8 mouse cellular contexts compared by ENCODE assay signal in the genomic region with DNA sequence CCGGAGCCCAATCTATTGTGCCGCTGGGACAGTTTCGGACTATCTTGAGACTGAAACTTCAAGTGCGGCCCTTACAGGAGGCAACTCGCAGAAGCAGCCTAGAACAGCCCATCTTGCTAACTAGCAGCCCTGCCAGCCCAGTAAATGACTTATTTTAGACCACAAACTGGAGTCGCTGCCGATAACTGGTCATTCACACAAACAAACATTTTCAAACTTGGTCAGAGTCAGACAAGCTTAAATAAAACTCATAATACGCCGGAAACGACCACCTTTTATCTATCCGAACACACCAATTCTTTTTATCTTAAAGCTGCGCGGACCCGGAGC. TPM values are rescaled to one million over a fixed set of nuclear protein-coding genes. Genes with fewer than 3 reads are reported as not detected.
DNase-seq lines count a peak whose midpoint lies in the region; ATAC-seq and TF ChIP-seq lines count a peak whose summit lies in the region.

No protein-coding gene starts in this region.

- no peak for TF ChIP-seq POLR2A in lung, adult 2 months (IDR thresholded peaks at IDR 0.05; ENCODE audit: borderline replicate concordance, extremely low read depth, low read depth, low read length)
- TF ChIP-seq POLR2A in embryonic fibroblast, embryonic 13.5 days (IDR thresholded peaks at IDR 0.05; ENCODE audit: low read depth, low read length), result no peak

- H3K4me3 ChIP-seq in lung, adult 2 months (replicated peaks; ENCODE audit: extremely low read depth, low read depth, low read length), result peak overlapping the region; percentile 68
- H3K4me3 ChIP-seq in embryonic fibroblast, embryonic 13.5 days (ENCODE audit: insufficient read depth, low read length), result peak overlapping the region; percentile 38
- peak overlapping the region; percentile 75 for H3K4me3 ChIP-seq in limb, embryonic 10.5 days
- peak overlapping the region; percentile 54 for H3K4me3 ChIP-seq in neural tube, embryonic 14.5 days (ENCODE audit: low read depth, low read length)

- peaks cover 49% of the 10 kb centered on the region for H3K27me3 ChIP-seq in limb, embryonic 10.5 days (ENCODE audit: low read depth, poor library complexity, severe bottlenecking)
- peaks cover 10% of the 10 kb centered on the region; the same call in 1 of the 2 replicates for H3K27me3 ChIP-seq in neural tube, embryonic 14.5 days (ENCODE audit: control insufficient read depth, insufficient read depth, low read length)

- DNase-seq in lung, adult 2 months, result no peak
- no peak for DNase-seq in lung, postnatal 14 days
- DNase-seq in limb, embryonic 10.5 days (ENCODE audit: low spot score), result no peak
- no peak for DNase-seq in embryo, embryonic 9.5 days (ENCODE audit: extremely low spot score)
- DNase-seq in spleen, adult 18-20 months, result no peak

- ATAC-seq in neural tube, embryonic 14.5 days (ENCODE audit: low read depth), result no peak
- ATAC-seq in cerebellum, adult (ENCODE audit: insufficient number of reproducible peaks, low FRiP score, low TSS enrichment), result no peak

- no peak for TF ChIP-seq CTCF in lung, adult 2 months (IDR thresholded peaks at IDR 0.05; ENCODE audit: insufficient read depth, low read length)
- TF ChIP-seq CTCF in embryonic fibroblast, embryonic 13.5 days (IDR thresholded peaks at IDR 0.05; ENCODE audit: borderline replicate concordance, insufficient read depth, low read length), result no peak

- peak overlapping the region; percentile 92 for H3K4me2 ChIP-seq in neural tube, embryonic 14.5 days (ENCODE audit: low read depth, low read length)

- WGBS in lung, adult 2 months, result 4% methylated on average over 14 of the region's 14 CpGs
- WGBS in limb, embryonic 10.5 days, result under 1% methylated on average over 14 of the region's 14 CpGs
- WGBS in neural tube, embryonic 14.5 days, result 1% methylated on average over 14 of the region's 14 CpGs

- no peak overlapping the region for H3K27ac ChIP-seq in embryonic fibroblast, embryonic 13.5 days (ENCODE audit: insufficient read depth, low read length)
- H3K27ac ChIP-seq in limb, embryonic 10.5 days, result peak overlapping the region; percentile 96
- H3K27ac ChIP-seq in neural tube, embryonic 14.5 days (ENCODE audit: low read depth, low read length), result peak overlapping the region; percentile 83

- H3K4me1 ChIP-seq in lung, adult 2 months (ENCODE audit: control insufficient read depth, insufficient read depth, low read length), result peaks cover 6% of the 10 kb centered on the region; the same call in 1 of the 2 replicates
- peaks cover 3% of the 10 kb centered on the region; the same call in 1 of the 2 replicates for H3K4me1 ChIP-seq in embryonic fibroblast, embryonic 13.5 days (ENCODE audit: control insufficient read depth, insufficient read depth, low read length)
- peaks cover 51% of the 10 kb centered on the region for H3K4me1 ChIP-seq in limb, embryonic 10.5 days
- H3K4me1 ChIP-seq in neural tube, embryonic 14.5 days (ENCODE audit: control insufficient read depth, insufficient read depth, low read length), result peaks cover 23% of the 10 kb centered on the region; the same call in 1 of the 2 replicates

- H3K9ac ChIP-seq in neural tube, embryonic 14.5 days (replicated peaks; ENCODE audit: low read depth, low read length), result peak overlapping the region; percentile 75

- H3K36me3 ChIP-seq in limb, embryonic 10.5 days, result no peaks in the 10 kb centered on the region
- H3K36me3 ChIP-seq in neural tube, embryonic 14.5 days (ENCODE audit: control insufficient read depth, insufficient read depth, low read length), result no peaks in the 10 kb centered on the region

- no peaks in the 10 kb centered on the region for H3K9me3 ChIP-seq in limb, embryonic 10.5 days (replicated peaks)
- H3K9me3 ChIP-seq in neural tube, embryonic 14.5 days (ENCODE audit: control insufficient read depth, low read length), result no peaks in the 10 kb centered on the region

RNA-seq across cellular contexts. Expression of a gene that starts 7.2 kb away (rescaled TPM):
- 3.3 and 3.9 TPM in 2 replicates for polyA plus RNA-seq in lung, adult 2 months (2012; rRNA removed)
- 2.1 and 2.9 TPM in 2 replicates for polyA plus RNA-seq in embryonic fibroblast, embryonic 13.5 days (2011; ENCODE audit: insufficient read length, low read depth, missing spikeins)
- 16.5 and 23.7 TPM in 2 replicates for polyA plus RNA-seq in limb, embryonic 10.5 days (2016; fragmentation: Nextera tagmentation; extraction: Ambion mirVana)
- polyA plus RNA-seq in neural tube, embryonic 14.5 days (2014; fragmentation: Nextera tagmentation; extraction: Ambion mirVana), result 40.9 and 51.2 TPM in 2 replicates

RNA-seq across cellular contexts. Expression of a gene that starts 7.8 kb away (rescaled TPM):
- 32.7 and 50.4 TPM in 2 replicates for polyA plus RNA-seq in lung, adult 2 months (2012; rRNA removed)
- polyA plus RNA-seq in embryonic fibroblast, embryonic 13.5 days (2011; ENCODE audit: insufficient read length, low read depth, missing spikeins), result 145 and 156 TPM in 2 replicates
- 329 and 347 TPM in 2 replicates for polyA plus RNA-seq in limb, embryonic 10.5 days (2016; fragmentation: Nextera tagmentation; extraction: Ambion mirVana)
- 321 and 328 TPM in 2 replicates for polyA plus RNA-seq in neural tube, embryonic 14.5 days (2014; fragmentation: Nextera tagmentation; extraction: Ambion mirVana)

RNA-seq across cellular contexts. Expression of a gene that starts 53.1 kb away (rescaled TPM):
- polyA plus RNA-seq in lung, adult 2 months (2012; rRNA removed), result 0.16 and 0.33 TPM in 2 replicates
- polyA plus RNA-seq in embryonic fibroblast, embryonic 13.5 days (2011; ENCODE audit: insufficient read length, low read depth, missing spikeins), result 0.98 TPM in 1 of 2 replicates, not detected in the other
- 1.1 and 1.3 TPM in 2 replicates for polyA plus RNA-seq in limb, embryonic 10.5 days (2016; fragmentation: Nextera tagmentation; extraction: Ambion mirVana)
- 0.43 and 0.83 TPM in 2 replicates for polyA plus RNA-seq in neural tube, embryonic 14.5 days (2014; fragmentation: Nextera tagmentation; extraction: Ambion mirVana)
